Mouse (Mus musculus) midbrain, embryonic 10.5 days (tissue): ENCODE data around the gene Emx1. TPM values are rescaled to one million over a fixed set of nuclear protein-coding genes. Genes with fewer than 3 reads are reported as not detected.
A peak's percentile ranks its signal among the peaks of the same experiment; 100 is the strongest.

ENCODE experiments used
- DNase-seq: peaks from one replicate; pipeline ENCODE4 v3.0.0-alpha.2; 2017; ENCODE audit warnings: low spot score
- H3K27ac ChIP-seq: fragments of 300-500 bp; sonication (generic); replicated peaks from 2 replicates; pipeline ENCODE4 v1.5.1; 2016; ENCODE audit warnings: mild to moderate bottlenecking
- H3K27me3 ChIP-seq: fragments of 300-500 bp; sonication (generic); 2 replicates; pipeline ENCODE4 v1.6.1; 2016; ENCODE audit warnings: low read depth, mild to moderate bottlenecking; ENCODE audit not compliant: poor library complexity, severe bottlenecking
- H3K36me3 ChIP-seq: fragments of 300-500 bp; sonication (generic); 2 replicates; pipeline ENCODE4 v1.6.1; 2016; ENCODE audit warnings: mild to moderate bottlenecking, moderate library complexity
- H3K4me1 ChIP-seq: fragments of 300-500 bp; sonication (generic); 2 replicates; pipeline ENCODE4 v1.6.1; 2016
- H3K4me3 ChIP-seq: fragments of 300-500 bp; sonication (generic); 2 replicates; pipeline ENCODE4 v1.5.1; 2016; ENCODE audit warnings: mild to moderate bottlenecking, moderate library complexity
- H3K9me3 ChIP-seq: fragments of 300-500 bp; sonication (generic); replicated peaks from 2 replicates; pipeline ENCODE4 v1.6.1; 2016; ENCODE audit warnings: mild to moderate bottlenecking
- WGBS: fragments of 180-500 bp; shearing (Covaris S2); methylation state at CpG from one replicate; pipeline ENCODE4 v1.1.7; 2016; 5-methylcytosine and 5-hydroxymethylcytosine counted together
- polyA plus RNA-seq: library from polyadenylated mRNA; unstranded; fragments of >200 nt; fragmentation: Nextera tagmentation; extraction: Ambion mirVana; gene quantifications from 2 replicates; pipeline ENCODE4 v1.2.1, GENCODE M21; 2016

Gene Emx1
- polyA plus RNA-seq, 1 experiment from 2014 or later, result 3.5 TPM

GRCm38 (mm10) chr6:85193381-85194318 is 6.4 kb downstream of the Emx1 start:
- peaks cover 97% of the 10 kb centered on the region for H3K27me3 ChIP-seq
- H3K4me1 ChIP-seq, result peaks cover 31% of the 10 kb centered on the region
- no peak overlapping the region for H3K27ac ChIP-seq
- H3K4me3 ChIP-seq, result peak overlapping the region; percentile 9; the same call in 1 of the 2 replicates
- 3% methylated on average over 29 of the region's 29 CpGs for WGBS
- peak; percentile 46 for DNase-seq
- H3K9me3 ChIP-seq, result no peaks in the 10 kb centered on the region
- H3K36me3 ChIP-seq, result no peaks in the 10 kb centered on the region

GRCm38 (mm10) chr6:85197951-85198350 is 10.7 kb downstream of the Emx1 start:
- H3K27me3 ChIP-seq, result peaks cover 62% of the 10 kb centered on the region
- 72% methylated on average over 2 of the region's 2 CpGs for WGBS

GRCm38 (mm10) chr6:85206182-85206938 is 19.1 kb downstream of the Emx1 start:
- Histone ChIP-seq H3K27me3 (peaks cover 55% of the 10 kb centered on the region), H3K4me1 (peaks cover 23% of the 10 kb centered on the region), H3K9me3 (no peaks in the 10 kb centered on the region), H3K4me3 (no peak overlapping the region), H3K36me3 (no peaks in the 10 kb centered on the region), H3K27ac (no peak overlapping the region)
- no peak for DNase-seq
- 29% methylated on average over 16 of the region's 16 CpGs for WGBS

More at GRCm38 (mm10) chr6:85197951-85198350, 10.7 kb downstream of the Emx1 start:
- peaks cover 11% of the 10 kb centered on the region for H3K4me1 ChIP-seq
- no peak for DNase-seq
- H3K9me3 ChIP-seq, result no peaks in the 10 kb centered on the region
- H3K36me3 ChIP-seq, result no peaks in the 10 kb centered on the region
- no peak overlapping the region for H3K27ac ChIP-seq
- H3K4me3 ChIP-seq, result no peak overlapping the region

- peaks cover 23% of the 10 kb centered on the region for H3K4me1 ChIP-seq
- DNase-seq, result no peak
- no peak overlapping the region for H3K4me3 ChIP-seq
- no peaks in the 10 kb centered on the region for H3K9me3 ChIP-seq
- no peak overlapping the region for H3K27ac ChIP-seq
- WGBS, result 52% methylated on average over 15 of the region's 15 CpGs
- H3K27me3 ChIP-seq, result peaks cover 55% of the 10 kb centered on the region
- no peaks in the 10 kb centered on the region for H3K36me3 ChIP-seq
Measured at GRCm38 (mm10) chr6:85206939-85207285, 19.7 kb downstream of the Emx1 start.

- 69% methylated on average over 5 of the region's 5 CpGs for WGBS
- DNase-seq, result no peak
- H3K27me3 ChIP-seq, result peaks cover 55% of the 10 kb centered on the region
- H3K36me3 ChIP-seq, result no peaks in the 10 kb centered on the region
- no peak overlapping the region for H3K27ac ChIP-seq
- H3K4me1 ChIP-seq, result peaks cover 23% of the 10 kb centered on the region
- H3K9me3 ChIP-seq, result no peaks in the 10 kb centered on the region
- H3K4me3 ChIP-seq, result no peak overlapping the region
Measured at GRCm38 (mm10) chr6:85207345-85207744, 20.1 kb downstream of the Emx1 start.

GRCm38 (mm10) chr6:85209226-85209967 is 22.2 kb downstream of the Emx1 start:
- Histone ChIP-seq H3K36me3 (no peaks in the 10 kb centered on the region), H3K4me1 (peaks cover 23% of the 10 kb centered on the region), H3K9me3 (no peaks in the 10 kb centered on the region), H3K27ac (no peak overlapping the region), H3K27me3 (peaks cover 42% of the 10 kb centered on the region), H3K4me3 (no peak overlapping the region)
- 86% methylated on average over 9 of the region's 9 CpGs for WGBS
- no peak for DNase-seq

GRCm38 (mm10) chr6:85210686-85211085 is 23.4 kb downstream of the Emx1 start:
- no peaks in the 10 kb centered on the region for H3K9me3 ChIP-seq
- no peak for DNase-seq
- no peak overlapping the region for H3K27ac ChIP-seq
- peaks cover 23% of the 10 kb centered on the region for H3K4me1 ChIP-seq
- no peaks in the 10 kb centered on the region for H3K36me3 ChIP-seq
- peaks cover 34% of the 10 kb centered on the region for H3K27me3 ChIP-seq
- H3K4me3 ChIP-seq, result no peak overlapping the region
- 35% methylated on average over 1 of the region's 1 CpGs for WGBS

- WGBS, result 84% methylated on average over 4 of the region's 4 CpGs
- Histone ChIP-seq H3K4me1 (peaks cover 47% of the 10 kb centered on the region), H3K9me3 (no peaks in the 10 kb centered on the region), H3K4me3 (no peak overlapping the region), H3K27ac (no peak overlapping the region), H3K27me3 (peaks cover 15% of the 10 kb centered on the region; the same call in 1 of the 2 replicates), H3K36me3 (no peaks in the 10 kb centered on the region)
- no peak for DNase-seq
Measured at GRCm38 (mm10) chr6:85218251-85218650, 31.0 kb downstream of the Emx1 start.

- H3K4me1 ChIP-seq, result peaks cover 53% of the 10 kb centered on the region
- no peaks in the 10 kb centered on the region for H3K9me3 ChIP-seq
- DNase-seq, result peak; percentile 44
- peaks cover 15% of the 10 kb centered on the region; the same call in 1 of the 2 replicates for H3K27me3 ChIP-seq
- WGBS, result 29% methylated on average over 5 of the region's 5 CpGs
- H3K4me3 ChIP-seq, result no peak overlapping the region
- H3K27ac ChIP-seq, result peak overlapping the region; percentile 60
- no peaks in the 10 kb centered on the region for H3K36me3 ChIP-seq
Measured at GRCm38 (mm10) chr6:85218684-85219445, 31.6 kb downstream of the Emx1 start.

GRCm38 (mm10) chr6:85219706-85220105 is 32.5 kb downstream of the Emx1 start:
- Histone ChIP-seq H3K4me1 (peaks cover 62% of the 10 kb centered on the region), H3K4me3 (no peak overlapping the region), H3K9me3 (no peaks in the 10 kb centered on the region), H3K27me3 (peaks cover 15% of the 10 kb centered on the region; the same call in 1 of the 2 replicates), H3K27ac (0 out of 2 replicates have a peak overlapping the region, but pooled peaks have one; percentile 60), H3K36me3 (no peaks in the 10 kb centered on the region)
- WGBS, result 95% methylated on average over 11 of the region's 11 CpGs
- DNase-seq, result no peak

- Histone ChIP-seq H3K27ac (peak overlapping the region; percentile 38), H3K4me1 (peaks cover 65% of the 10 kb centered on the region), H3K36me3 (no peaks in the 10 kb centered on the region), H3K9me3 (no peaks in the 10 kb centered on the region), H3K4me3 (no peak overlapping the region), H3K27me3 (peaks cover 15% of the 10 kb centered on the region; the same call in 1 of the 2 replicates)
- no peak for DNase-seq
- 26% methylated on average over 4 of the region's 4 CpGs for WGBS
Measured at GRCm38 (mm10) chr6:85220917-85221316, 33.7 kb downstream of the Emx1 start.

GRCm38 (mm10) chr6:85222551-85222950 is 35.3 kb downstream of the Emx1 start:
- no peaks in the 10 kb centered on the region for H3K9me3 ChIP-seq
- H3K36me3 ChIP-seq, result no peaks in the 10 kb centered on the region
- peaks cover 65% of the 10 kb centered on the region for H3K4me1 ChIP-seq
- no peak overlapping the region for H3K27ac ChIP-seq
- peaks cover 23% of the 10 kb centered on the region; the same call in 1 of the 2 replicates for H3K27me3 ChIP-seq
- no peak overlapping the region for H3K4me3 ChIP-seq
- DNase-seq, result no peak
- 85% methylated on average over 10 of the region's 10 CpGs for WGBS
